Mouse (Mus musculus): ENCODE data around the gene Cyb561.

Gene Cyb561

DNA sequence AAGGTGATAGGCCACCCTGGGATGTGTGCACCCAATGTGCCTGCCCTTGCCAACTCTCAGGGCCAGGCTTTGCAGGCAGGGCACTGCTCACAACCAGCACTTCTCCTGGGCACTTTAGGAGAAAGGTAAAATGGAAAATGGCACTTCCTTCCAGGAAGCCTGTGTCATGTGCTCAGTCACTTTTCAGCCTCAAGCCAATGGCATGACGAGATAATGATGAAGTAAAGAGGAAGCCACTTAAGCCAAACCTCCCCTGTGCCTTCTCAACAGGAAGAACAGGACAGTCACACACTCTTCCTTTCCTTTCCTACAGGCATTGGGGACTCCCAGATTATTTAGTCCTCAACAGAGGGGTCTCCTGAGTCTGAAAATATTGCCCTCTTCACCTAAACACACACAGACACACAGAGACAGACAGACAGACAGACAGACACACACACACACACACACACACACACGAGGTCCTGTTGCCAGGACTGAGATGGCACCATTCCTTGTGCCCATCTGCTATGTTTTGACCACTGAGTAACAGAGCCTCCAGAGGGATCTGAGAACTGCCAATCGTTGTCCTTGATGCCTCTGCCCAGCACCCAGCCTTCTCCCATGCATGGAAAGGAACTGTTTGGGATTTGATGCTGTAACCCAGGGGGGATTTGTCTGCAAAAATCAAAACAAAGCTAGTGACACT lies 32.9 kb downstream of the Cyb561 start:
- no peak for DNase-seq

DNA sequence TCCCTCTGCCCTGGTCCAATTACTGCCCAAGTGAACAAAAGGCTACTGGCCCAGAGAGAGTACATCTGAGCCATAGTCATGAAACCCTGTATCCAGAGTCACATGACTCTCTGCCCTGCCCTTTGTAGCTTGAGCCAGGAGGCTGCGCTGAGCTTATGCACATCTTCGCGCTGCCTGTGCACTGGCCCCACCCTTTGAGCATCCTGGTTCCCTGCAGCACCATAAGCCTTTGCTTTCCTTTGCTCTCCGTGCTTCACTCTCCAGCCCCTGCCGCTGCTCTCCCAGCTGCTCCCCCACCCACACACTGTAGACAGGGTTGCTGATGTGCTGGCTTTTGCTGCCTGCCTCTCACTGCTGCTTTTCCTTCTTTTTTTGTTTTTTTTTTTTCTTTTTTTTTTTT lies 39.6 kb downstream of the Cyb561 start:
- no peak for DNase-seq

DNA sequence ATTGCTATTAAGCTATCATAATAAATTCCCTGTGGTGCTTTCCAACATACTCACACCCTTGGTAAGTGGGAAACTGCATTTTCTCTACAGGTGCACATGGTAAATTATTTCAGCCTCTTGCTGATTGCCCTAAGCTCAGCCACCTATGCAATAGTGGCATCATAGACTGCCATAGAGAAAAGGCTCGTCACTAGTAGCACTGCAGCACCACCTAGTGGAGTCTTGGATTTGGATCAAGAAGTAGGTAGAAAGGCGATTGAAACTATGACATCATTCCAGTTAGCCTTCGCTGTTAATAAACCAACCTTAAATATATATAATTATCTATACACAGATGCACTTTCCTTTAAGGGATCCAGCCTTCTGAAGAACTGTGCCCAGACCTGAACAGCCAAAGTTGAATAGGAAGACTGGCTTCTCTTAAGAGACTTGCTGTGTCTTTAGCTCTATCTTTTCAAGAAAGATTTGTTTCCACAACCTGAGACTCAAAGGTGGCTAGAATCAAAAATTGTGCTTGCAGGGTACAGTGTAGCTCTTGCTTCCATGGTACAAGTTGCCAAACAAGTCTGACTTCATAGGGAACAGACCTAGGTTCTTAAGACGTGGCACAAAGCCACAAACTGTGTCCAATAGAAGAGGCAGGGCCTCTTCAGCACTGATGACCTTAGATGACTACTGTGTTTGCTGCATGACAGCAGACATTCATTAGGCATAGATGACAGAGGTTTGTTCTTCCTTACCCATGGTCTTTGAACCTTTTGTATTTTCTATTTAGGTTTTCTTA lies 41.4 kb downstream of the Cyb561 start:
- DNase-seq, result peak in 1 of 2 experiments; percentile 65

DNA sequence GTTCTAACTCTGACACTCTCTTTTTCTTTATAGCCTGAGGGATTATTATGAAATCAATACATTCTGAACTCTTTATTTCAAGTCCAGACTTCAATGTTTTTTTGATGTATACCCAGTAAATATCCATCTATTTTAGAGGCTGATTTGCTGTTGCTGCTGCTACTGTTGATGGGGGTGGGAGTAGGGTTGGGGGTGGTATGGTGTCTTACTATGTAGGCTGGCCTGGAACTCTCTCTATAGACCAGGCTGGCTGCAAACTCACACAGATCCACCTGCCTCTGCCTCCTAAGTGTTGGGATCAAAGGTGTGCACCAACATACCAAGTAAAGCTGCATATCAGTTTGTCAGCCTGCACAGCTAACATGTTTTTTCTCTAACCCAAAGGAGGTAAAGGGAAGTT lies 42.0 kb downstream of the Cyb561 start:
- no peak for DNase-seq

DNA sequence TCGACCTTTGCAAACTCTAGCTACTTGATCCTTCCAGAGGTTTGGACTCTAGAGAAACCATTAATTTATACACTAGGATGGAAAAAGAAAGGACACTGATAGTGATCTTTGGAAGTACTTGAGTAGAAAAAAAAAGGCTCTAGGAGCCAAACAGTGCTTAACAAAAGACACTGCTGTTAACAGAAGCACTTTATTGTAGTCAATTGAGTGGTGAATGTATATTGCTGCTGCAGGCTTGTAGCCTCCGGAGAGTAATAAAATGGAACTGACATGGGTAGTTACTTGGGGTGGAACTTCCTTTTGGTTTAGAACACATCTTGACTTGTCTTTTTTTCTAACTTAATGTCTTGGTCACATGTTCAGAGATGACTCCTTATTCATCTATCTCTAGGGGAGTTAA lies 43.5 kb downstream of the Cyb561 start:
- no peak for DNase-seq

DNA sequence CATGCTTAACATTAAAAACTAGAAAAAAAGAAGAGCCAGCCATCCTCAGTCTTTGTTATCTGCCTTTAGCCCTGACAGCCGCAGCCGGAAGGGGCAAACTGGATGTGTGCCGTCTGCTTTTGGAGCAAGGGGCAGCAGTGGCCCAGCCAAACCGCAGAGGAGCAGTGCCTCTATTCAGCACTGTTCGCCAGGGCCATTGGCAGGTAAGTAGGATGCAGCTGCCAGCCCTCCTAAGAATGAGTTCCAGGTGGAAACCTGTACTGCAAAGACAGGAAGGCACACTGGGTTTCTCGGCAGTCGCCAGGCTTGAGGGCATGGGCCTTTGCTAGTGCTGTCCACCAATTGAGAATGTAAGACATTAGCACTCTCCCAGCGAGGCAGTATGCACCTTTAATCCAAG lies 44.2 kb downstream of the Cyb561 start:
- no peak for DNase-seq

DNA sequence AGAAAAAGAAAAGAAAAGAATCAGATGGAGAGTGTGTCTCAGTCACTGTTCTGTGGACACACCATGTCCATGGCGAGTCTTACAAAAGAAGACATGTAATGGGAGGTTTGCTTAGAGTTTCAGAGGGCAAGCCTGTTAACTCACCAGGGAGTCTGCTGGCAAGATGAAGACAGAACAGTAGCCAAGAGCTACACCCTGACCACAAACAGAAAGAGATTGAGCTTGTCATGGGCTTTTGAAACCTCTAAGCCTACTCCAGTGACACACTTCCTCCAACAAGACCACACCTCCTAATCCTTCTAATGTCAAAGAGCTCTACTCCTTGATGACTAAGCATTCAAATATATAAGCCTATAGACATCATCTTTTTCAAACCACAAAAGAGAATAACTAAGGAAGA lies 45.8 kb downstream of the Cyb561 start:
- DNase-seq, result no peak

DNA sequence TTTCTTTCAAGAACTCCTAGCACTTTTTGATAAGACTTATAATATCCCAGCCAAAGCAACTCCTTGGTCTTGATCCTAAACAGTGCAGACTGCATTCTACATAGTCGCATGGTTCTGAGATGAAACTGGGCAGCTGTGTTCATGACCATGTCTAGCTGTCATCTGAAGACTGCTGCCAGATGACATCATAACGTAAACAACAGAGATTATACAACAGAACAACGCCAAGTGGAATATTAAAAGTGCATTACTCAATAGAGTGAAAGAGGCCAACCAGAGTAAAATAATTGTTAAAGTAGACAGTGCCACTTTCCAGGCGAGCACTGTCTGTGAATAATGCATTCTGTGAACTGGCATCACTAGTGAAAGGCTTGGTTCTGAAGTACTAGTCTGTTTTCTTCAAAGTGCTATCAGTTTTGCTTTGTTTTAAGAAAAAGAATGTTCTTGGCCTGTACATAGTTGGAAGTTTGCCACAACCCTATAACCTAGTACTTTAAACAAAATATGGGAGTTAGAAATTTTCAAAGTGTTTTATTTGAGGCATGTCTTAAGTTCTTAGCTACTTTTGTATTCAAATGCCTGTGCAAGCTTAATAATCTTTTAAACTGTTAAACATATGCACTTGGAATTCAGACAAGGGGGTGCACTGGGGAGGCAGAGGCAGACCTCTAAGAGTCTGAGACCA lies 47.5 kb downstream of the Cyb561 start:
- DNase-seq, result no peak

DNA sequence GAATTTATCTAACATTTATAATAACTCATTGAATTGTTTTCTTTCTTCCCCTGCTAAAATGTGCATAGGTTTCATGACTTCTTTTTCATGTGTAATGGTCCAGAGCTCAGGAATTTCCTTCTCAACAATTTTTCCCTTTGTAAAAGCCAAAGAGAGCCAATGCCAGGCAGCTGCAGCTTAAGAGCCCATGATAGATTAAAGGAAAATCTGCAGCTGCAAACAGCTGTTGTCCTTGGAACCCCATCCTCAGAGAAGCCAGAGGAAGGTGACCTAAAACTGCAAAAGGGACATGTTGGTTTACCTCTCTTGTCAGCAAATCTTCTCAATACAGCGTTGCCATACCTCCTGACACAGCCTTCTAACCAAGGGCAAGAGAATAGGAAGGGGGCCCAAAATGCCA lies 50.2 kb downstream of the Cyb561 start:
- DNase-seq, result no peak

DNA sequence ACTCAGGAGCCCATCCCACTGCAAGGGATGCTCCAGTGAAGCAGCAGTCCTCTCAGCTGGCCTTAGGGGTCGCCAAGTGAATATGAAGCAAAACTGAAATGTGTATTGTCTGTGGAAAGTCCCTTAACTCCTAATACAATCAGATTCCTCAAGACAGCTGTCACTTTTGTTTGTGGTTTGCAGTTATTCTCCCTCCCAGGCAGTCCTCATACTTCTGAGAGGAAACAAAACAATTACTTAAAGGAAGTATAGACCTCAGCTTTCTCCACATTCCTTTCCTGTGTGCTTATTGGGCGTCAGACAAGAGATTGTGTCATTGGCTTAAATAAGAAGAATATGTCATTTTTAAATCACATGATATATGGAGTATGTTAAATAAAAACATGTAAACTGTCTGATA lies 51.6 kb downstream of the Cyb561 start:
- no peak for DNase-seq

DNA sequence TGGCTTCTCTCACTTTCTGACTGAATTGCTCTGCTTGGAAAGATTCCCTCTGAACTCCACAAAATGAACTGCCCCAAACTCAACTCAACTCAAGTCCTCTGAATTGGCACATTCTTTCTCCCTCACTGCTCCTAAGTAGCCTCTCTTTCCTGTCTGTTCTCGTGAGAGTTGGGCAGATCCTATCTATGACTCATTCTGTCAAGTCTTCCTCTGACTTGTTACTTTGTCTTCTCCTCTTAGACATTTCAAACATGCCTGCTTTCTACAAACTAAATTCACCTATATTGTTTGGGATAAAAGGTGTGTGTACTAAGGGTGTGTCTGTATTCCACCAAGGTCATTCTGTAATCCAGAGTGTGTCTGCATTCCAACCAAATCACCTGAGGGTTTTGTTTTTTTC lies 54.0 kb downstream of the Cyb561 start:
- no peak for DNase-seq

DNA sequence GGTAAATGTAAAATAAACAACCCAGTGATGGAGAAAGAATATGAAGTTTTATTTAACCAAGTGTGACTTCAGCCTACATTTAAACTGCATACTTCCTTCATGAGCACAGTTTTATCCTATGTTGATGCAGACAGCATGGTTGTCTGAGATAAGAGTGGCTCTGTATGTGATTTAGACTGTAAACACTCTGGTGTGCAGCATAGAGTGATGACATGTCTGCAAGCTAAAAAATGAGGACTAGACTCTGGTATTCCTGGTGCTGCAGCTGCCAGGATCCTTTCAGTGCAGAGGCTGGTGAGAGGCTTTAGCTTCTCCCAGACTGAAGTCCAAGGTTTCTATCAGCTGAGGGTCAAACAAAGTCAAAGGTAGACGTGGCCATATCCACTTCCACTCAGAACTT lies 65.9 kb downstream of the Cyb561 start:
- DNase-seq, result no peak

DNA sequence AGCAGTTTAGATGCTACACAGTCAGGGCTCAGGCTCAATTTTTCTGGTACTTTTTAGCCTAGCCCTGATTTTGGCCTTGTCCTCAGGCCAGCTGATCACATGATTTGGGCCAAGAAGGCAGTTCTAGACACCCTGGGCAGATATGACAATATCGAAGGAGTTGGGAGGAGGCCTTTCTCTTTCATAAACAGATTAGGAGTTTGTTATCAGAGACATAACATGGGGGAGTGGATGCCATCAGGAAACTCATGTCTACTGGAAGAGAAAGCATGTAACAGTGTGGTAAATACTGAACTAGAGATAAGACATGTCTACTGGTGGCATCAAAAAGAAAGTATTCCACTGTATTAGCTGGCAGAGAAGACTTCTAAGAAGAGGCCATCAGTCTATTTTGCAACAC lies 67.6 kb downstream of the Cyb561 start:
- no peak for DNase-seq

Data from spleen, adult 18-20 months (tissue).